ENCODE assay signal across 32 mouse cellular contexts in the genomic region with DNA sequence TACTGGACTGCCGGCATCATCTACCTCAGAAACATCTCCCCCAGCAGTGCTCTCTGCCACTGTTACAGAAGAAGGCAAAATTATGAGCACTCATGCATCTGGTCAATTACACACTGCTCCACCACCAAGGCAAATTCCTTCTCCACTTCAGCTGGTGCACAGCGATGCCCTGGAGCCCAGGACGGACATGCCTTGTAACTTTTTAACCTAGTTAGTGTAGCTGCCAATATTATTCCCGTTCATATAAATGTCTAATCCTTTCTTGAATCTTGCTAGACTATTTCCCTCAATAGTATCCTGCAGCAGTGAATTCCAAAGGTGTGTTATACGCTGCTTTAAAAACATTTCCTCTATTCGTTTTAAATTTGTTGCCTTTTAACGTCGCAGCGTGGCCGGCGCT. TPM values are rescaled to one million over a fixed set of nuclear protein-coding genes. Genes with fewer than 3 reads are reported as not detected.
A peak's percentile ranks its signal among the peaks of the same experiment; 100 is the strongest.
DNase-seq lines count a peak whose midpoint lies in the region; ATAC-seq and TF ChIP-seq lines count a peak whose summit lies in the region.
"Had no signal": no experiment of that assay in that cellular context is flagged by ENCODE, and none has a peak within 500 bp of the region (broad histone marks: within the 10 kb centered on the region; RNA-seq: fewer than 3 reads in every experiment).

No protein-coding gene starts in this region.

- WGBS in liver, embryonic 11.5 days: 88% methylated on average over 11 of the region's 11 CpGs
- WGBS in liver, embryonic 12.5 days (ENCODE audit: insufficient replicate concordance): 83% methylated on average over 11 of the region's 11 CpGs
- WGBS in kidney, embryonic 14.5 days: 60% methylated on average over 11 of the region's 11 CpGs

- H3K27me3 ChIP-seq in liver, embryonic 11.5 days (replicated peaks; ENCODE audit: control insufficient read depth, insufficient read depth, low read length): no peaks in the 10 kb centered on the region
- no peaks in the 10 kb centered on the region for H3K27me3 ChIP-seq in liver, embryonic 12.5 days (replicated peaks)
- no peaks in the 10 kb centered on the region for H3K27me3 ChIP-seq in kidney, embryonic 14.5 days (ENCODE audit: control insufficient read depth, insufficient read depth, low read length)
- H3K27me3 ChIP-seq: hindbrain, embryonic 13.5 days; limb, embryonic 15.5 days; liver, embryonic 15.5 days; midbrain, embryonic 15.5 days had no signal

- H3K4me2 ChIP-seq in liver, embryonic 11.5 days: no peak overlapping the region
- no peak overlapping the region for H3K4me2 ChIP-seq in liver, embryonic 12.5 days
- no peak overlapping the region for H3K4me2 ChIP-seq in kidney, embryonic 14.5 days (replicated peaks; ENCODE audit: low read depth, low read length)
- H3K4me2 ChIP-seq: heart, embryonic 11.5 days; hindbrain, embryonic 13.5 days; limb, embryonic 15.5 days; liver, embryonic 15.5 days; midbrain, embryonic 15.5 days had no signal

- H3K4me1 ChIP-seq in liver, embryonic 11.5 days (replicated peaks; ENCODE audit: control insufficient read depth, insufficient read depth, low read length): no peaks in the 10 kb centered on the region
- H3K4me1 ChIP-seq in liver, embryonic 12.5 days: no peaks in the 10 kb centered on the region
- peaks cover 13% of the 10 kb centered on the region; the same call in 1 of the 2 replicates for H3K4me1 ChIP-seq in kidney, embryonic 14.5 days (ENCODE audit: control insufficient read depth, insufficient read depth, low read length)
- H3K4me1 ChIP-seq: hindbrain, embryonic 13.5 days; limb, embryonic 15.5 days; liver, embryonic 15.5 days; midbrain, embryonic 10.5 days; midbrain, embryonic 15.5 days had no signal

- H3K9ac ChIP-seq in liver, embryonic 11.5 days (ENCODE audit: low read depth, low read length): no peak overlapping the region
- no peak overlapping the region for H3K9ac ChIP-seq in liver, embryonic 12.5 days
- H3K9ac ChIP-seq in kidney, embryonic 14.5 days (ENCODE audit: low read depth, low read length): no peak overlapping the region
- H3K9ac ChIP-seq: forebrain, postnatal 0 days; hindbrain, embryonic 13.5 days; limb, embryonic 15.5 days; liver, embryonic 15.5 days; midbrain, embryonic 15.5 days had no signal

- ATAC-seq in liver, embryonic 11.5 days (replicated peaks; ENCODE audit: low FRiP score): no peak
- ATAC-seq in liver, embryonic 12.5 days: no peak
- ATAC-seq in kidney, embryonic 14.5 days (ENCODE audit: low FRiP score, low TSS enrichment): no peak; the same call in 1 of the 2 replicates
- ATAC-seq: forebrain, postnatal 0 days; intestine, postnatal 0 days; midbrain, embryonic 15.5 days had no signal

- no peak for TF ChIP-seq CTCF in gastrocnemius, adult 2 months (IDR thresholded peaks at IDR 0.05)

- H3K9me3 ChIP-seq in liver, embryonic 11.5 days (ENCODE audit: control insufficient read depth, low read length): no peaks in the 10 kb centered on the region
- no peaks in the 10 kb centered on the region for H3K9me3 ChIP-seq in liver, embryonic 12.5 days (replicated peaks)
- H3K9me3 ChIP-seq in kidney, embryonic 14.5 days (ENCODE audit: control insufficient read depth, low read length): no peaks in the 10 kb centered on the region
- H3K9me3 ChIP-seq: hindbrain, embryonic 13.5 days; limb, embryonic 10.5 days; limb, embryonic 15.5 days; liver, embryonic 15.5 days; midbrain, embryonic 10.5 days; midbrain, embryonic 15.5 days had no signal

- intact Hi-C loops in gastrocnemius, adult 2 months (cut with DNase I): no loop called here

- peaks cover 2% of the 10 kb centered on the region; the same call in 1 of the 2 replicates for H3K36me3 ChIP-seq in liver, embryonic 11.5 days (ENCODE audit: control insufficient read depth, insufficient read depth, low read length)
- 0 out of 2 replicates have a peak, but pooled peaks cover 8% of the 10 kb centered on the region for H3K36me3 ChIP-seq in liver, embryonic 12.5 days
- peaks cover 56% of the 10 kb centered on the region for H3K36me3 ChIP-seq in kidney, embryonic 14.5 days (ENCODE audit: control insufficient read depth, insufficient read depth, low read length)
- H3K36me3 ChIP-seq: G1E; limb, embryonic 15.5 days; liver, embryonic 15.5 days; midbrain, embryonic 15.5 days had no signal

- no peak overlapping the region for H3K27ac ChIP-seq in liver, embryonic 11.5 days (ENCODE audit: low read depth, low read length)
- H3K27ac ChIP-seq in liver, embryonic 12.5 days: no peak overlapping the region
- H3K27ac ChIP-seq in kidney, embryonic 14.5 days (ENCODE audit: low read depth, low read length): peak overlapping the region; percentile 30; the same call in 1 of the 2 replicates
- H3K27ac ChIP-seq in gastrocnemius, adult 2 months: no peak overlapping the region
- H3K27ac ChIP-seq: hindbrain, embryonic 13.5 days; limb, embryonic 10.5 days; limb, embryonic 15.5 days; liver, embryonic 15.5 days; midbrain, embryonic 10.5 days; midbrain, embryonic 15.5 days; stomach, postnatal 0 days had no signal

- H3K4me3 ChIP-seq in liver, embryonic 11.5 days (ENCODE audit: low read depth, low read length): no peak overlapping the region
- H3K4me3 ChIP-seq in liver, embryonic 12.5 days: no peak overlapping the region
- H3K4me3 ChIP-seq in kidney, embryonic 14.5 days (ENCODE audit: low read length): no peak overlapping the region
- no peak overlapping the region for H3K4me3 ChIP-seq in gastrocnemius, adult 2 months
- H3K4me3 ChIP-seq: erythroblast, embryonic 14.5 days; hindbrain, embryonic 13.5 days; limb, embryonic 10.5 days; limb, embryonic 15.5 days; liver, embryonic 15.5 days; midbrain, embryonic 10.5 days; midbrain, embryonic 15.5 days had no signal

- DNase-seq in liver, embryonic 11.5 days (ENCODE audit: low spot score): peak; percentile 15
- peak; percentile 84 for DNase-seq in kidney, adult 11 months
- peak; percentile 79 for DNase-seq in kidney, postnatal 14 days
- no peak for DNase-seq in frontal cortex, postnatal 36 days (ENCODE audit: low spot score in 2 of 2)
- DNase-seq in gastrocnemius, adult 2 months: no peak
- DNase-seq in layer of hippocampus, postnatal 10 days (ENCODE audit: low spot score in 2 of 2): no peak
- DNase-seq: adrenal gland, postnatal 25 days; cerebellum, adult 18-20 months; cerebellum, postnatal 10 days; forebrain, postnatal 0 days; gastrocnemius, postnatal 25 days; heart, adult 18-20 months; heart, postnatal 4 days; lung, postnatal 10 days; right cerebral cortex, postnatal 25 days; thymus, adult 18-20 months; thymus, postnatal 36 days had no signal

RNA-seq across cellular contexts. Expression of a gene that starts 40.6 kb away (rescaled TPM):
- polyA plus RNA-seq in liver, embryonic 11.5 days (2014; fragmentation: Nextera tagmentation; extraction: Ambion mirVana): 49.6 and 49.7 TPM in 2 replicates
- polyA plus RNA-seq in liver, embryonic 12.5 days (2016; fragmentation: Nextera tagmentation; extraction: Ambion mirVana): 23.3 and 26.8 TPM in 2 replicates
- 310 and 320 TPM in 2 replicates for polyA plus RNA-seq in kidney, embryonic 14.5 days (2014; fragmentation: Nextera tagmentation; extraction: Ambion mirVana)
- 10 to 100 TPM; 15.8 to 16.2 TPM for total RNA-seq in gastrocnemius, adult 2 months (2021)
- total RNA-seq in layer of hippocampus, postnatal 10 days (2021): 10 to 100 TPM; 59.5 to 66.7 TPM
- total RNA-seq: megakaryocyte progenitor cell, adult 5-6 weeks; neutrophil, adult 5-6 weeks had no signal
- polyA plus RNA-seq: erythroblast, embryonic 14.5 days; G1E had no signal

Comparison
In these comparisons a context has a peak if more than half of its experiments do, and no peak if none do; other contexts are left out.
1. DNase-seq: peak in liver, embryonic 11.5 days (single experiment), kidney, adult 11 months (single experiment) and kidney, postnatal 14 days (single experiment); none in frontal cortex, postnatal 36 days (0 of 2), gastrocnemius, adult 2 months (single experiment) and layer of hippocampus, postnatal 10 days (0 of 2).